Comparison of ENCODE assay signal across 8 mouse cellular contexts in genomic region chr19:36083262-36084225, GRCm38 (mm10). TPM values are rescaled to one million over a fixed set of nuclear protein-coding genes. Genes with fewer than 3 reads are reported as not detected.
DNase-seq lines count a peak whose midpoint lies in the region; ATAC-seq lines count a peak whose summit lies in the region.

Gene Rpp30 (plus strand): TSS chr19:36083716.

- WGBS in heart, embryonic 13.5 days: 1% methylated on average over 34 of the region's 34 CpGs
- 3% methylated on average over 34 of the region's 34 CpGs for WGBS in liver, embryonic 12.5 days (ENCODE audit: insufficient replicate concordance)
- WGBS in stomach, embryonic 15.5 days: 2% methylated on average over 34 of the region's 34 CpGs

- H3K27ac ChIP-seq in brown adipose tissue, adult 24 weeks (replicated peaks; ENCODE audit: low read depth, low read length): no peak within 1 kb of the TSS
- peak within 1 kb of the TSS; percentile 61 for H3K27ac ChIP-seq in heart, embryonic 13.5 days (replicated peaks)
- peak within 1 kb of the TSS; percentile 65 for H3K27ac ChIP-seq in liver, embryonic 12.5 days
- H3K27ac ChIP-seq in stomach, embryonic 15.5 days: peak within 1 kb of the TSS; percentile 3; the same call in 1 of the 2 replicates

- peak; percentile 72 for ATAC-seq in heart, embryonic 13.5 days (ENCODE audit: extremely low read depth, insufficient number of reproducible peaks, low FRiP score, low TSS enrichment)
- peak; percentile 93 for ATAC-seq in liver, embryonic 12.5 days
- peak; percentile 94 for ATAC-seq in stomach, embryonic 15.5 days (ENCODE audit: insufficient read depth, low FRiP score, low read depth)

- H3K4me3 ChIP-seq in brown adipose tissue, adult 24 weeks (ENCODE audit: insufficient read depth, low read depth, low read length): peak within 1 kb of the TSS; percentile 89
- H3K4me3 ChIP-seq in heart, embryonic 13.5 days: peak within 1 kb of the TSS; percentile 95
- peak within 1 kb of the TSS; percentile 74 for H3K4me3 ChIP-seq in liver, embryonic 12.5 days
- H3K4me3 ChIP-seq in stomach, embryonic 15.5 days (replicated peaks): peak within 1 kb of the TSS; percentile 63

- peak within 1 kb of the TSS; percentile 92 for H3K9ac ChIP-seq in heart, embryonic 13.5 days
- peak within 1 kb of the TSS; percentile 77 for H3K9ac ChIP-seq in liver, embryonic 12.5 days
- peak within 1 kb of the TSS; percentile 75 for H3K9ac ChIP-seq in stomach, embryonic 15.5 days

- peaks cover 23% of the 10 kb centered on the region for H3K27me3 ChIP-seq in heart, embryonic 13.5 days (replicated peaks)
- peaks cover 10% of the 10 kb centered on the region for H3K27me3 ChIP-seq in liver, embryonic 12.5 days (replicated peaks)
- H3K27me3 ChIP-seq in stomach, embryonic 15.5 days (replicated peaks): no peaks in the 10 kb centered on the region

- H3K4me1 ChIP-seq in brown adipose tissue, adult 24 weeks (ENCODE audit: control insufficient read depth, insufficient read depth, insufficient read length, low read length): no peaks in the 10 kb centered on the region
- peaks cover 12% of the 10 kb centered on the region for H3K4me1 ChIP-seq in heart, embryonic 13.5 days
- H3K4me1 ChIP-seq in liver, embryonic 12.5 days: peaks cover 15% of the 10 kb centered on the region
- H3K4me1 ChIP-seq in stomach, embryonic 15.5 days: peaks cover 8% of the 10 kb centered on the region; the same call in 1 of the 2 replicates

- no peaks in the 10 kb centered on the region for H3K9me3 ChIP-seq in heart, embryonic 13.5 days
- H3K9me3 ChIP-seq in liver, embryonic 12.5 days (replicated peaks): no peaks in the 10 kb centered on the region
- H3K9me3 ChIP-seq in stomach, embryonic 15.5 days: no peaks in the 10 kb centered on the region

- peak; percentile 95 for DNase-seq in CD4-positive, CD25-positive, alpha-beta regulatory T cell, adult 2 months (ENCODE audit: low read depth, low spot score)
- peak; percentile 36 for DNase-seq in fat pad, adult 2 months (ENCODE audit: extremely low read depth, low read depth, low spot score)
- peak; percentile 91 for DNase-seq in kidney, postnatal 10 days
- peak; percentile 69 to 78 for DNase-seq in natural killer cell, adult 2 months (ENCODE audit: low spot score in 2 of 2)

- H3K4me2 ChIP-seq in heart, embryonic 13.5 days: peak within 1 kb of the TSS; percentile 95
- H3K4me2 ChIP-seq in liver, embryonic 12.5 days: peak within 1 kb of the TSS; percentile 78
- peak within 1 kb of the TSS; percentile 82 for H3K4me2 ChIP-seq in stomach, embryonic 15.5 days

- H3K36me3 ChIP-seq in heart, embryonic 13.5 days: peaks cover 11% of the 10 kb centered on the region
- peaks cover 11% of the 10 kb centered on the region for H3K36me3 ChIP-seq in liver, embryonic 12.5 days
- no peaks in the 10 kb centered on the region for H3K36me3 ChIP-seq in stomach, embryonic 15.5 days

RNA-seq across cellular contexts. Expression of gene Rpp30, which starts in this region (rescaled TPM):
- polyA plus RNA-seq in brown adipose tissue, adult 24 weeks (2012; ENCODE audit: insufficient read depth, insufficient read length, missing spikeins): 24.8 and 25.8 TPM in 2 replicates
- polyA plus RNA-seq in heart, embryonic 13.5 days (2015; fragmentation: Nextera tagmentation; extraction: Ambion mirVana): 50.0 and 50.1 TPM in 2 replicates
- 70.3 and 70.5 TPM in 2 replicates for polyA plus RNA-seq in liver, embryonic 12.5 days (2016; fragmentation: Nextera tagmentation; extraction: Ambion mirVana)
- polyA plus RNA-seq in stomach, embryonic 15.5 days (2015; fragmentation: Nextera tagmentation; extraction: Ambion mirVana): 60.3 and 66.9 TPM in 2 replicates

Comparison
In these comparisons a context has a peak if more than half of its experiments do, and no peak if none do; other contexts are left out.
1. DNase-seq: peak in every context shown above with its lines; median percentile 95 in CD4-positive, CD25-positive, alpha-beta regulatory T cell, adult 2 months; 91 in kidney, postnatal 10 days; 74 in natural killer cell, adult 2 months; 36 in fat pad, adult 2 months.